7 mouse cellular contexts compared by ENCODE assay signal in the genomic region with DNA sequence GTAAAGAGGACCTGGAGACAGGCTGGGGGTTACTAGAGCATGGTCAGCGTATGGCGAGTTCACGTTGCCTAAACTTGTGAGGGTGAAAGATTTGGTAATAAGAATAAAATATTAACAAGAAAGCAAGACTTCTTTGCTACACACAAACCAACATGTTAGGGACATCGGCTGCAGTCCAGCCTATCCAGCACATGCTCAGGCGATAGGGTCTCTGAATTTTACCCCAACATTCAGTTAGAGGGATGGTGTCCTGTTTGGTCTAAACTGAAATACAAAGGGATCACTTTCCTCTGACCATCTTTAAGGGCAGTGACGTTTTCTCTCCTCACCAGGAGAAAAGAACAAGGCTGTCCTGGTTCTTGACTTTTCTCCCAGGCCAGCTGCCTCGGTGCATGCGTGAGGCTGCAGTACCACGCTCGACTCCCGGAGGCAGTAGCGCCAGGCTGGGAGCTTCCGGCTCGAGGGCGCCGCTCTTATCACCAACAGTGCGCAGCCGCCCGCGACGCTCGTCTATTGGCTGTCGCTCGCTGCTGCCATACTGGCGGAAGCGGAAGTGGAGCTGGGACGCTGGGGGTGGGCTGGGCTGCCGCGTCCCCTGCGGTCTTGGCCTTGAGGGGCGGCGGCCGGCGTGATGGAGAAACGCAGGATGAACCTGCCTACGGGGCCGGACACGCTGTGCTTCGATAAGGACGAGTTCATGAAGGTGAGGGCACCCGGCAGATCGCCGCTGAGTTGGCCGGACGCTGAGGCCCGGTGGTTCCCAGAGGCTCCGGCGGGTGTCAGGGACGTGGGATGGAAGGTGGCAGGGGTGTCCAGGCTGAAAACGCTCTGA. TPM values are rescaled to one million over a fixed set of nuclear protein-coding genes. Genes with fewer than 3 reads are reported as not detected.
DNase-seq lines count a peak whose midpoint lies in the region; ATAC-seq lines count a peak whose summit lies in the region.

A gene (plus strand): TSS at position 519 of the 832 bp plus-strand sequence.

- H3K9ac ChIP-seq in embryonic facial prominence, embryonic 11.5 days (replicated peaks; ENCODE audit: low read length): peak within 1 kb of the TSS; percentile 64
- peak within 1 kb of the TSS; percentile 78 for H3K9ac ChIP-seq in midbrain, embryonic 13.5 days (replicated peaks)

- 10% methylated on average over 50 of the region's 50 CpGs for WGBS in embryonic facial prominence, embryonic 11.5 days
- 10% methylated on average over 50 of the region's 50 CpGs for WGBS in limb, embryonic 10.5 days
- WGBS in midbrain, embryonic 13.5 days: 10% methylated on average over 50 of the region's 50 CpGs

- no peak within 1 kb of the TSS for H3K27ac ChIP-seq in embryonic facial prominence, embryonic 11.5 days (replicated peaks; ENCODE audit: low read depth, low read length)
- peak within 1 kb of the TSS; percentile 80 for H3K27ac ChIP-seq in limb, embryonic 10.5 days
- H3K27ac ChIP-seq in midbrain, embryonic 13.5 days: 0 out of 2 replicates have a peak within 1 kb of the TSS, but pooled peaks have one; percentile 35

- peak within 1 kb of the TSS; percentile 72 for H3K4me3 ChIP-seq in embryonic facial prominence, embryonic 11.5 days (ENCODE audit: low read depth, low read length)
- H3K4me3 ChIP-seq in limb, embryonic 10.5 days: peak within 1 kb of the TSS; percentile 95
- peak within 1 kb of the TSS; percentile 77 for H3K4me3 ChIP-seq in midbrain, embryonic 13.5 days (replicated peaks)

- peak within 1 kb of the TSS; percentile 58 for H3K4me2 ChIP-seq in embryonic facial prominence, embryonic 11.5 days (ENCODE audit: low read depth, low read length)
- peak within 1 kb of the TSS; percentile 91 for H3K4me2 ChIP-seq in midbrain, embryonic 13.5 days (replicated peaks)

- no peaks in the 10 kb centered on the region for H3K4me1 ChIP-seq in embryonic facial prominence, embryonic 11.5 days (ENCODE audit: control insufficient read depth, insufficient read depth, low read length)
- H3K4me1 ChIP-seq in limb, embryonic 10.5 days: peaks cover 11% of the 10 kb centered on the region
- peaks cover 25% of the 10 kb centered on the region for H3K4me1 ChIP-seq in midbrain, embryonic 13.5 days (replicated peaks)

- H3K36me3 ChIP-seq in embryonic facial prominence, embryonic 11.5 days (replicated peaks; ENCODE audit: control insufficient read depth, insufficient read depth, low read depth, low read length): no peaks in the 10 kb centered on the region
- peaks cover 13% of the 10 kb centered on the region for H3K36me3 ChIP-seq in limb, embryonic 10.5 days
- peaks cover 1% of the 10 kb centered on the region for H3K36me3 ChIP-seq in midbrain, embryonic 13.5 days

- H3K9me3 ChIP-seq in embryonic facial prominence, embryonic 11.5 days (replicated peaks; ENCODE audit: control insufficient read depth, low read length): no peaks in the 10 kb centered on the region
- H3K9me3 ChIP-seq in limb, embryonic 10.5 days (replicated peaks): no peaks in the 10 kb centered on the region
- H3K9me3 ChIP-seq in midbrain, embryonic 13.5 days: no peaks in the 10 kb centered on the region

- DNase-seq in adrenal gland, postnatal 14 days: peak; percentile 96
- DNase-seq in embryonic facial prominence, embryonic 11.5 days (ENCODE audit: low spot score): peak; percentile 97
- peak; percentile 86 for DNase-seq in kidney, adult 11 months
- DNase-seq in limb, embryonic 10.5 days (ENCODE audit: low spot score): peak; percentile 96
- peak; percentile 80 for DNase-seq in spleen, adult 12 weeks (ENCODE audit: low spot score)

- H3K27me3 ChIP-seq in embryonic facial prominence, embryonic 11.5 days (ENCODE audit: control insufficient read depth, insufficient read depth, low read length): no peaks in the 10 kb centered on the region
- no peaks in the 10 kb centered on the region for H3K27me3 ChIP-seq in limb, embryonic 10.5 days (ENCODE audit: low read depth, poor library complexity, severe bottlenecking)
- H3K27me3 ChIP-seq in midbrain, embryonic 13.5 days: peaks cover 4% of the 10 kb centered on the region; the same call in 1 of the 2 replicates

- ATAC-seq in embryonic facial prominence, embryonic 11.5 days (replicated peaks; ENCODE audit: insufficient number of reproducible peaks, low FRiP score, low TSS enrichment, low read depth): peak; percentile 98
- ATAC-seq in granulocyte monocyte progenitor cell, adult 5-6 weeks (replicated peaks; ENCODE audit: poor library complexity, severe bottlenecking): peak; percentile 99
- ATAC-seq in midbrain, embryonic 13.5 days: peak; percentile 100

RNA-seq across cellular contexts. Expression of the gene that starts here (rescaled TPM):
- total RNA-seq in adrenal gland, postnatal 14 days (2021): 40.4 and 40.9 TPM in 2 replicates
- 37.1 and 38.9 TPM in 2 replicates for polyA plus RNA-seq in embryonic facial prominence, embryonic 11.5 days (2014; fragmentation: Nextera tagmentation; extraction: Ambion mirVana)
- 18.9 and 22.5 TPM in 2 replicates for total RNA-seq in granulocyte monocyte progenitor cell, adult 5-6 weeks (2014; fragmentation: Nextera tagmentation)
- 22.5 and 25.8 TPM in 2 replicates for total RNA-seq in granulocyte monocyte progenitor cell, adult 5-6 weeks (2017)
- 37.9 and 43.5 TPM in 2 replicates for polyA plus RNA-seq in limb, embryonic 10.5 days (2016; fragmentation: Nextera tagmentation; extraction: Ambion mirVana)
- 38.2 and 40.6 TPM in 2 replicates for polyA plus RNA-seq in midbrain, embryonic 13.5 days (2015; fragmentation: Nextera tagmentation; extraction: Ambion mirVana)
